Mouse (Mus musculus) heart, adult 8-10 months (tissue): ENCODE results near the gene Olfr572. TPM values are rescaled to one million over a fixed set of nuclear protein-coding genes. Genes with fewer than 3 reads are reported as not detected.
A peak's percentile ranks its signal among the peaks of the same experiment; 100 is the strongest.

Source experiments
- DNase-seq: peaks from one replicate; pipeline ENCODE4 v3.0.0; 2022; ENCODE audit warnings: low spot score
- total RNA-seq, 4 experiments: library from RNA; stranded (reverse); gene quantifications; 2 replicates each; pipeline ENCODE4 v1.2.4; 2022

Olfr572 gene
- total RNA-seq: not detected

- no peak for DNase-seq
These were observed at the start of gene Olfr572 for GRCm38 (mm10) chr7:102924109-102924508. Olfr572 (plus strand) TSS chr7:102924409.

- DNase-seq: no peak
These were observed 47.4 kb upstream of the Olfr572 start, which contains the start of gene Olfr568 for GRCm38 (mm10) chr7:102876822-102877221. Olfr568 (plus strand) TSS chr7:102877122.

- DNase-seq: no peak
These were observed 33.4 kb upstream of the Olfr572 start, which contains the start of gene Olfr569 for GRCm38 (mm10) chr7:102890782-102891181. Olfr569 (minus strand) TSS chr7:102890882.

- no peak for DNase-seq
These were observed 8.9 kb upstream of the Olfr572 start for GRCm38 (mm10) chr7:102915261-102915660.

GRCm38 (mm10) chr7:102916405-102916804 is 7.8 kb upstream of the Olfr572 start:
- no peak for DNase-seq

GRCm38 (mm10) chr7:102917032-102917875 is 7.0 kb upstream of the Olfr572 start, which contains the start of gene Olfr571:
Olfr571 (minus strand) TSS chr7:102917536.
- DNase-seq: no peak

- peak; percentile 11 for DNase-seq
These were observed 4.6 kb upstream of the Olfr572 start for GRCm38 (mm10) chr7:102919632-102920031.

- DNase-seq: no peak
These were observed 2.9 kb downstream of the Olfr572 start for GRCm38 (mm10) chr7:102927105-102927504.

GRCm38 (mm10) chr7:102942475-102942874 is 18.3 kb downstream of the Olfr572 start, which contains the start of gene Olfr573-ps1:
Olfr573-ps1 (minus strand) TSS chr7:102942575.
- DNase-seq: no peak

GRCm38 (mm10) chr7:102943417-102943816 is 19.2 kb downstream of the Olfr572 start:
- DNase-seq: no peak

GRCm38 (mm10) chr7:102948167-102948566 is 24.0 kb downstream of the Olfr572 start, which contains the start of gene Olfr574:
Olfr574 (plus strand) TSS chr7:102948467.
- no peak for DNase-seq

GRCm38 (mm10) chr7:102950732-102951131 is 26.5 kb downstream of the Olfr572 start:
- DNase-seq: no peak

GRCm38 (mm10) chr7:102958137-102958536 is 33.9 kb downstream of the Olfr572 start:
- DNase-seq: no peak

GRCm38 (mm10) chr7:102958593-102958992 is 34.4 kb downstream of the Olfr572 start, which contains the start of gene Olfr575:
Olfr575 (minus strand) TSS chr7:102958775.
- DNase-seq: no peak

- DNase-seq: no peak
These were observed 38.2 kb downstream of the Olfr572 start, which contains the start of gene Olfr576 for GRCm38 (mm10) chr7:102962360-102962759. Olfr576 (plus strand) TSS chr7:102962660.

GRCm38 (mm10) chr7:102974399-102974798 is 50.2 kb downstream of the Olfr572 start:
- DNase-seq: no peak

- DNase-seq: no peak
These were observed 51.6 kb downstream of the Olfr572 start, which contains the start of gene Olfr577 for GRCm38 (mm10) chr7:102975843-102976242. Olfr577 (minus strand) TSS chr7:102975943.

Other genes with a start within 250 kb of the Olfr572 start
- gene Trim68, start 237.1 kb upstream of the Olfr572 start, total RNA-seq: 10 to 100 TPM in 2 of 4 experiments, 1 to 10 TPM in 2; 7.1 to 12.6 (median 10.1) TPM
- not detected for gene Olfr557, start 228.5 kb upstream of the Olfr572 start, total RNA-seq
- 1 to 10 TPM; 1.7 to 2.8 (median 2.0) TPM for gene Olfr558, start 222.2 kb upstream of the Olfr572 start, total RNA-seq
- not detected for gene Olfr33, start 205.3 kb upstream of the Olfr572 start, total RNA-seq
- not detected for gene Olfr559, start 196.9 kb upstream of the Olfr572 start, total RNA-seq
- under 1 TPM in 1 of 4 experiments, not detected in 3; 0.16 TPM for gene Olfr560, start 165.0 kb upstream of the Olfr572 start, total RNA-seq
- gene Olfr78, start 164.9 kb upstream of the Olfr572 start, total RNA-seq: under 1 TPM; 0.23 to 0.41 (median 0.30) TPM
- not detected for gene Olfr561, start 153.2 kb upstream of the Olfr572 start, total RNA-seq
- not detected for gene Olfr564, start 120.9 kb upstream of the Olfr572 start, total RNA-seq
- not detected for gene Olfr566, start 65.6 kb upstream of the Olfr572 start, total RNA-seq
- not detected for gene Olfr568, start 47.3 kb upstream of the Olfr572 start, total RNA-seq
- gene Olfr569, start 33.5 kb upstream of the Olfr572 start, total RNA-seq: not detected
- gene Olfr570, start 29.8 kb upstream of the Olfr572 start, total RNA-seq: not detected
- gene Olfr571, start 6.9 kb upstream of the Olfr572 start, total RNA-seq: not detected
- gene Olfr573-ps1, start 18.2 kb downstream of the Olfr572 start, total RNA-seq: not detected
- not detected for gene Olfr574, start 24.1 kb downstream of the Olfr572 start, total RNA-seq
- gene Olfr575, start 34.4 kb downstream of the Olfr572 start, total RNA-seq: not detected
- gene Olfr576, start 38.3 kb downstream of the Olfr572 start, total RNA-seq: not detected
- gene Olfr577, start 51.5 kb downstream of the Olfr572 start, total RNA-seq: not detected
- gene Olfr578, start 64.9 kb downstream of the Olfr572 start, total RNA-seq: not detected
- gene Olfr582, start 113.6 kb downstream of the Olfr572 start, total RNA-seq: not detected
- not detected for gene Olfr583, start 126.9 kb downstream of the Olfr572 start, total RNA-seq
- gene Olfr584, start 157.5 kb downstream of the Olfr572 start, total RNA-seq: not detected
- not detected for gene Olfr585, start 173.3 kb downstream of the Olfr572 start, total RNA-seq
- not detected for gene Olfr586, start 201.2 kb downstream of the Olfr572 start, total RNA-seq
- gene Olfr588-ps1, start 216.5 kb downstream of the Olfr572 start, total RNA-seq: not detected
- gene Olfr589, start 231.9 kb downstream of the Olfr572 start, total RNA-seq: not detected